Mouse (Mus musculus) cerebellum, adult 2 months (tissue): ENCODE measurements around the gene Gmds. TPM values are rescaled to one million over a fixed set of nuclear protein-coding genes. Genes with fewer than 3 reads are reported as not detected.

Experiments
- DNase-seq, 2 experiments: peaks; one replicate each; pipeline ENCODE4 v3.0.0; 2021
- H3K27ac ChIP-seq: fragments of 200-500 bp; 2 replicates; pipeline ENCODE4 v1.5.1; 2012; ENCODE audit warnings: low read length, control low read depth, inconsistent platforms; ENCODE audit not compliant: insufficient read depth
- H3K27me3 ChIP-seq: fragments of 200-500 bp; 2 replicates; pipeline ENCODE4 v1.6.1; 2012; ENCODE audit warnings: inconsistent platforms, mild to moderate bottlenecking, low read length, moderate library complexity; ENCODE audit not compliant: control insufficient read depth, insufficient read depth
- H3K4me1 ChIP-seq: fragments of 200-500 bp; 2 replicates; pipeline ENCODE4 v1.6.1; 2011; ENCODE audit warnings: low read length; ENCODE audit not compliant: control insufficient read depth, insufficient read depth
- H3K4me3 ChIP-seq: fragments of 200-500 bp; replicated peaks from 2 replicates; pipeline ENCODE3; 2011; ENCODE audit warnings: mild to moderate bottlenecking, low read depth, low read length, control low read depth; ENCODE audit not compliant: insufficient read depth
- CTCF ChIP-seq: fragments of 200-500 bp; IDR thresholded peaks from 2 replicates; pipeline ENCODE4 v1.5.1; 2011; ENCODE audit warnings: low read depth, mild to moderate bottlenecking, control low read depth, low read length, moderate library complexity, borderline replicate concordance; ENCODE audit not compliant: insufficient read depth
- POLR2A ChIP-seq: fragments of 200-500 bp; IDR thresholded peaks from 2 replicates; pipeline ENCODE4 v1.6.1; 2011; ENCODE audit warnings: low read length, control low read depth, borderline replicate concordance; ENCODE audit not compliant: insufficient read depth
- WGBS: fragments of 180-500 bp; shearing (Covaris S2); methylation state at CpG from one replicate; pipeline ENCODE4 v1.1.7; 2018; 5-methylcytosine and 5-hydroxymethylcytosine counted together
- polyA plus RNA-seq: library from polyadenylated mRNA; depleted of rRNA; stranded (reverse); fragments of >200 nt; gene quantifications from 2 replicates; pipeline ENCODE4 v1.2.3, GENCODE M21; 2012

Gmds gene
- polyA plus RNA-seq, 1 experiment, result 12.3 TPM

DNA sequence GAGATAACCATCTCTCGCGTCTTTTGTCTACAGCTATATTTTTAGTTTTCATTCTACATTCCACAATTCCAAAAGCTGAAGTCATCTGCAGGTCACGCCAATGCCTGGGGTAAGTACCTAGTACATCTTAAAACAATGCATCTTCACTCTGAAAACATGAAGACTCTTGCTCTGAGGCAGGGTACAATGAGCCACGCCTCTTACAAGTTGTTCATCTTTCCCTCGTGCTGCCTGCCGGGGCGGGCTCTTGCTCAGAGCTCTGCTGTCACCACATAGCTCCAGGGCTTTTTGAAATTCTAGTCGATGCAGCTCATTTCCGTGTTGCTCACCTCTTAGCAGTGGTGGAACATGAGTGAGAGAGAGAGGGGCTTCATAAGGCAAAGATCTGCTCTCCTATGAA, 475.1 kb downstream of the Gmds start:
- WGBS, result 84% methylated on average over 9 of the region's 9 CpGs
- DNase-seq, result no peak
- no peaks in the 10 kb centered on the region for H3K27me3 ChIP-seq
- H3K4me1 ChIP-seq, result no peaks in the 10 kb centered on the region
- H3K27ac ChIP-seq, result no peak overlapping the region
- no peak overlapping the region for H3K4me3 ChIP-seq
- TF ChIP-seq POLR2A (no peak), CTCF (no peak)

- WGBS, result 92% methylated on average over 5 of the region's 5 CpGs
- DNase-seq, result no peak
- Histone ChIP-seq H3K27ac (no peak overlapping the region), H3K27me3 (no peaks in the 10 kb centered on the region), H3K4me1 (no peaks in the 10 kb centered on the region), H3K4me3 (no peak overlapping the region)
- TF ChIP-seq POLR2A (no peak), CTCF (no peak)
These were observed 478.3 kb downstream of the Gmds start for GRCm38 (mm10) chr13:31860200-31860599.

DNA sequence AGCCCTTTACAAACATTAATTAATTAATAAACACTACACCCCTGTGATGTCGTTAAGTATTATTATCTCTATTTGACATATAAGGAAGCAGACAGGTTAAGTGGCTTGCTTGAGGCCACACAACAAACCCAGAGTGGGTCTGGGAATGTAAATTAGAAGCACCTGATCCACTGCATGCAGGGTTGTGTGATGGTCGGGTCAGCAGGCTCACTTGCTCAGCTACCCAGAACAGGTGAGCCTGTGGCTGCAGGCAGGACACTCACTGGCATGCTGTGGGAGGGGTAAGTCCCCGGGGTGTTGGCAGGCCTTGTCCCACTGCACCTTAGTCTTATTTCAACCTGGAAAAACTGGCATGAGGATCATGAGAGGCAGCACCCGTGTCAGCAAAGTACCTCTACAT, 484.5 kb downstream of the Gmds start:
- TF ChIP-seq POLR2A (no peak), CTCF (no peak)
- H3K27ac ChIP-seq, result no peak overlapping the region
- WGBS, result 84% methylated on average over 4 of the region's 4 CpGs
- H3K4me3 ChIP-seq, result no peak overlapping the region
- DNase-seq, result no peak
- no peaks in the 10 kb centered on the region for H3K27me3 ChIP-seq
- H3K4me1 ChIP-seq, result no peaks in the 10 kb centered on the region

- 50% methylated on average over 2 of the region's 2 CpGs for WGBS
- Histone ChIP-seq H3K4me3 (no peak overlapping the region), H3K27me3 (no peaks in the 10 kb centered on the region), H3K27ac (no peak overlapping the region), H3K4me1 (no peaks in the 10 kb centered on the region)
- no peak for DNase-seq
- TF ChIP-seq CTCF (no peak), POLR2A (no peak)
These were observed 485.0 kb downstream of the Gmds start for GRCm38 (mm10) chr13:31853564-31853963.

GRCm38 (mm10) chr13:31849258-31849971, 489.1 kb downstream of the Gmds start:
- TF ChIP-seq POLR2A (no peak), CTCF (no peak)
- no peak overlapping the region for H3K27ac ChIP-seq
- no peaks in the 10 kb centered on the region for H3K27me3 ChIP-seq
- no peaks in the 10 kb centered on the region for H3K4me1 ChIP-seq
- 71% methylated on average over 5 of the region's 5 CpGs for WGBS
- DNase-seq, result no peak
- H3K4me3 ChIP-seq, result no peak overlapping the region

- DNase-seq, result no peak
- TF ChIP-seq POLR2A (no peak), CTCF (no peak)
- WGBS, result 91% methylated on average over 4 of the region's 4 CpGs
These were observed 502.7 kb downstream of the Gmds start for GRCm38 (mm10) chr13:31835802-31836201.

GRCm38 (mm10) chr13:31830332-31830731, 508.2 kb downstream of the Gmds start:
- H3K4me3 ChIP-seq, result no peak overlapping the region
- no peaks in the 10 kb centered on the region for H3K27me3 ChIP-seq
- no peak for DNase-seq
- WGBS, result 72% methylated on average over 9 of the region's 9 CpGs
- H3K4me1 ChIP-seq, result no peaks in the 10 kb centered on the region
- H3K27ac ChIP-seq, result no peak overlapping the region
- TF ChIP-seq POLR2A, result no peak
- TF ChIP-seq CTCF, result no peak

More at GRCm38 (mm10) chr13:31835802-31836201, 502.7 kb downstream of the Gmds start:
- Histone ChIP-seq H3K4me3 (no peak overlapping the region), H3K27me3 (no peaks in the 10 kb centered on the region), H3K4me1 (no peaks in the 10 kb centered on the region), H3K27ac (no peak overlapping the region)

DNA sequence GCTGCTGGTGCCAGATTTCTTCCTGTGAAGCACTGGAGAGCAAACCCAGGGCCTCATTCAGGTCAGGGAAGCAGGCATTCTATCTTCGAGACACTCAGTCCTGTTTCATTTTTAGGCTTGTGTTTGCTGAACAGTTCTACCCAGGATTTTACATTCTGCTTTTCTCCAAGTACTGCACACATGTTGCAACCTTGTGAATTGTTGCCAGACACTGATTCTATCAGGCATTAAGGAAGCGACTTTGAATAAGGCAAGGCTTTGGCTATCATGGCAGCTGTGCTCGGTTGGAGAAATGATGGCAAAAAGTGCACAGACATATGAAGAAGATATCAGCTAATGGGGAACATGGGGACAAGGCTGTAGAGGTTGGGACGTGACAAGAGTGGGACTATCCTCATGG, 510.1 kb downstream of the Gmds start:
- H3K27me3 ChIP-seq, result no peaks in the 10 kb centered on the region
- 80% methylated on average over 4 of the region's 4 CpGs for WGBS
- H3K4me1 ChIP-seq, result no peaks in the 10 kb centered on the region
- no peak overlapping the region for H3K4me3 ChIP-seq
- H3K27ac ChIP-seq, result no peak overlapping the region
- TF ChIP-seq CTCF (no peak), POLR2A (no peak)
- DNase-seq, result no peak
